Mouse (Mus musculus): Measurements from ENCODE around the gene H6pd. TPM values are rescaled to one million over a fixed set of nuclear protein-coding genes. Genes with fewer than 3 reads are reported as not detected.
A peak's percentile ranks its signal among the peaks of the same experiment; 100 is the strongest.

The H6pd gene
- total RNA-seq, 2 experiments from 2014 or later: 13.7 to 17.0 TPM

DNA sequence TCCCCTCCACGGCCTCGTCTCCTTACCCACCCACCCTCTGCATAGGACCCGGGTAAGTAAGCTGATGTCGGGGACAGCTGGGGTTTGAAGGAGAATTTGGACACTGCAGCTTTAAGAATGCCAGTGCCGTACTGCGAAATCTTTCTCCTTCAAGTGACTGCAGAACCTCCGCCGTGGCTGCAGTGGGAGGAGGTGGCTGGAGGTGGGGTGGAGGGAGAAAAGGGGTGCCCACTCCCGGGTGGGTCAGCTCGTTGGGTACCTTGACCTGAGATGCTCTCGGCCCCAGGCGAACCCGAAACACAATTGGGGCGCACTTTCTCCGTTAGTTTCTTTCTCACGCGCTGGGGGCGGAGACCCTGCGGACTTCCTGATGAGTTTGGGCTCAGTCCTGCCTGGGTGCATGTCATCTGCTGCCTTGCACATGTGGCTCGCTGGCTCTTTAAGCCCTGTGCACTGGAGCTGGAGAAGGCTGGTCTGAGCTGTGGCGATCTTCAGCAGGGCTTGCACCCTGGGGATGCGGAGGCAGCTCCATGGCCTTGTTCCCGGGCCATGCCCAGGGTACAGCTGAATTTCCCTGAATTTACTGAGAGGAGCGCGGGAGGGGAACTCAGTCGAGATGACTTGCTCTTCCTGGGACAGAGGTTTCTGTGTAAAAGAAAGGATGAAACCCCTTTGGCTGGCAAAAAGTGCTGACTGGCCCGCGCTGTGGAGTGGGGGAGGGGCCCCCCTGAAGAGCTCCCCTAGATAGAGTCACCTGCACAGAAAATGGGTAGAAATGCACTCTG lies 21.8 kb upstream of the H6pd start:
- DNase-seq (ENCODE audit: extremely low spot score in 1 of 2, low spot score in 2 of 2): no peak
- intact Hi-C loops (cut with DNase I): loop anchor here (10.0 kb wide), 1 partner anchor 204 kb away; the partner anchor contains the start of gene Eno1

DNA sequence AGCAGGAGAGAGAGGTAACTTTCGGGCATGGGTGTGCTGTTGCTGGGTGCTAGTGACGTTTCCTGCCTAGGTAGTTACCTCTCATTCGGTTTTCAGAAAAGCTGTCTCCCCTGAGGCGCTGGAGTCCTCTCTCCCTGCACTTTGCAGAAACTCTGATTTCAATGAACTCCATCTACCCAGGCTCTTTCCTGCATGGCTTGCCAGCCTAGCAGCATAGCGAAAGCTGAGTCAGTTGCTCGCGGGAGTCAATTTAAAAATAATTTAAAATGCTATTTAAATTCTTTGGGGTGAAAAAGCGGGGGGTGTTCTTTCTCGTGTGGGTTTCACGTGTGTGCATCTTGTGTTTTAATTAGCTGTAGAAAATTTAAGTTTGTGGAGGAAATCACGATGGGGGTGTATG lies 21.1 kb upstream of the H6pd start:
- no peak for DNase-seq (ENCODE audit: extremely low spot score in 1 of 2, low spot score in 2 of 2)
- intact Hi-C loops (cut with DNase I): loop anchor here (10.0 kb wide), 1 partner anchor 205 kb away; the partner anchor contains the start of gene Eno1

DNA sequence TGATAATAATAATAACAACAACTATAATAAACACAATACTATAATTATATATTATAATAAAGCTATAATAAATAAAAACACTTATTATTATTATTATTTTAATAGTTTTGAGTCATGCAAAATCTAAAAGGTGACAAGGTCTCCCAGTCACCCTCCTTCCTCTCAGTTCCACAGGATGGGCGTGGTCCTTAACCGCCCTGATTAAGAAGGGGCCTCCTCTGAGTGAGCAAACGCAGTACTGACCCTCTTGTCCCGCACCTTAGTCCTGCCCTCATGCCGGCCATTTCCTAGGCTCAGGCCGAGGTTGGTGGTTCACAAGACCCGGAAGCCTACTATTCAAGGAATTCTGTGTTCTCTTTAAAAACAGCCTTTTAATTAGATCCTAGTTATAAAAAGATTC lies 14.7 kb upstream of the H6pd start:
- intact Hi-C loops (cut with DNase I): no loop called here
- no peak for DNase-seq (ENCODE audit: extremely low spot score in 1 of 2, low spot score in 2 of 2)

DNA sequence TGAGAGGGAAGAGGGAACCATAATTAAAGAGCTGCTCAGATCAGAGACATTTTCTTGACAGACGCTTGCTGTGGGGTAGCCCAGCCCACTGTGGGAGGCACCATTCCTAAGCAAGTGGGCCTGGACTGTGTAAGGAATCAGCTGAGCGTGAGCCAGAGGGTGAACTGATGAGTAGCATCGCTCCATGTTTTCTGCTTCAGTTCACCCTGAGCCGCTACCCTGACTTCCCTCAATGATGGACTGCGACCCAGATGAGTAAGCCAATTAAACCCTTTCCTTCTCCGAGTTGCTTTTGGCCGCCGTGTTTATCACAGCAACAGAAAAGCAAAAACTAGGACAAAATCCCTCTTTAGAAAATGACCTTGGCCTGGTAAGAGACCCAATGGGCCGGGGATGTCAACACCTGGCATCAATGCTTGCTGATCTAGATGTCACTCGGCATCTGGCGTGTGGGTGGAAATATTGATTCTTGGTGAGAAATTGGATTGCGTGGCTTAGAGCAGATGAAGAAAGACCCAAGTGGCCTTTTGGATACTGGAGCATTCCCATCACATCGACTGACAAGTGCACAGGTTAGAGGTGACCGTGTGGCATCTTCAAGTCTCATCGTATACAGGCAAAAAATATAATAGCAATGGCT lies 11.0 kb upstream of the H6pd start:
- intact Hi-C loops (cut with DNase I): no loop called here
- DNase-seq (ENCODE audit: extremely low spot score in 1 of 2, low spot score in 2 of 2): no peak

DNA sequence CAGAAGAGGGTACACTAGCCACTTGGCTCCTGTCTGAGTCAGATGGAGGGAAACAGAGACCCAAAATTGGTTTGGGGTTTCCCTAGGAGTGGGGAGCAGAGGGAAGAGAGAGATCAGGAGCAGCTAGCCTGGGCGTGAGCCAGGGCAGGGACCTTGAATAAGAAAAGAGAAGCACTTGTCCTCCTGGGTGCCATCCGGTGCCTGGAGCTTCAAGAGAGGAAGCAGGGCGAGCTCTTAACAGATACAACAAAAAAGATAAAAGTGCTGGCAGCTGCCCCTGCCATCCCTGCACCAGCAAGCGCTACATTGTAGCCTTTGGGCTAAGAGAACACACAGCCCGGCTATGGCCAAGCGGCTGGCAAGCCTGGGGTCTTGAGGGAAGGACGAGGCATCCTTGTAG lies 6.6 kb upstream of the H6pd start:
- intact Hi-C loops (cut with DNase I): no loop called here
- DNase-seq (ENCODE audit: extremely low spot score in 1 of 2, low spot score in 2 of 2): no peak

DNA sequence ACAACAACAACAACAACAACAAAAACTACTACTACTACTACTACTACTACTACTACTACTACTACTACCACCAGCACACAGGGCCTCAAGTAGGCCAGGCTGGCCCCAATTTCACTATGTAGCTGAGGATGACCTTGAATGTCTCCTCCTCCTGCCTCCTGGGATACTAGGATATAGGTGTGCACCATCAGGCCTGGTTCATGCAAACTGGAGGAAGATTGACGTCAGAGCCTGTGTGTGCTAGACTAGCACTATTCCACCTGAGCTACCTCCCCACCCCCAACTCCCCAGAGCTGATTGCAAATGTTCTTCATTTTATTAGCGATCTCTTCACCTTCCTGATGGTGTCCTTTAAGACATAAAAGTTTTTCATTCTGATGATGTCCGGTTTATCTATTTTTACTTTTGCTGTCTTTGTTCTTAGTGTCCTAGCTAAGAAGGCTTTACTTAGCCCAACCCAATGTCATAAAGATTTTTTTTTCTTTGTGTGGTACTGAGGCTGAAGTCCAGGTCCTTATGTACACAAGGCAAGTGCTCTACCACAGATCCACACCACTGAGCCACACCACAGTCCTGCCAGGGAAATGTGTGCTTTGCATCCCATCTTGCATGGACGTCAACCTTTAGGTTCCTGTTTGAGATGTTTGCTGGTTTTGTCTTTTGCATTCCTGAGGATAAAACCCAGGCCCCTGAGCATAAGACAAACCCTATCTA lies 5.7 kb upstream of the H6pd start:
- intact Hi-C loops (cut with DNase I): no loop called here
- no peak for DNase-seq (ENCODE audit: extremely low spot score in 1 of 2, low spot score in 2 of 2)

DNA sequence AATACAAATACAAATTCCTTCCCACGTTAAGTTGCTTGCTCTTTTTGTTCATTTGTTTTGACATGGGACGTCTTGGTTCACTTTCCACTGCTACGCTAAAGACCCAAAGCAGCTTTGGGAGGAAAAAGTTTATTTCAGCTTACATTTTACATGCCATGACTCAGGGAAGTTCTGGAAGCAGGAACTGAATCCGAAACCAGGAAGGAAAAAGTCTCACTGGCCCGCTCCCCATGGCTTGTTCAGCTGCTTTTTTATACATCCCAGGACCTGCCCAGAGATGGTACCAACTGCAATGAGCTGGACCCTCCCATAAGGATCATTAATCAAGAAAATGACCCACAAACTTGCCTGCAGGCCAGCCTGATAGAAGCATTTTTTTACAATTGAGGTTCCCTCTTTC lies 5.0 kb upstream of the H6pd start:
- intact Hi-C loops (cut with DNase I): no loop called here
- DNase-seq (ENCODE audit: extremely low spot score in 1 of 2, low spot score in 2 of 2): no peak

DNA sequence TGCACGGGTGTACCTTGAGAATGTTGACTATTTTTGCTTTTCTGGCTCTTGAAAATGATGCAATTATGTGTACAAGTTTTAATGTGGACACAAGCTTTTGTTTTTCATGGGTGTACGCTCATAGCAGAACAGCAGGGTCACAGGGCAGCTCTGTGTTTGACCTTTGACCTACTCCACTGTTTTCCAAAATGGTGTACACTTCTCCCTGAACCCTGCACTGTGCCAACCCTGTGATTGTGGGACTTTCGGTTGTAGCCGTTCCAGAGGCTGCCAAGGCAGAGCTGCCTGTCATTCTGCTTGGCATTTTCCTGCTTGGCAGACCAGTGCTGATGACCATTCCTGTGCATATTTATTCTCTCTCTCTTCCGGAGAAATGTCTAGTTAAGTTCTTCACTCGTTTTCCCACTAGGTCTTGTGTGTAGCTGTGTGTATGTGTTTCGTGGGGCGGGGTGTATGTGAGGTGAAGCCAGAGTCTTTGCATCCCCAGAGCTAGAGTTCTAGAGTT lies 4.4 kb upstream of the H6pd start:
- intact Hi-C loops (cut with DNase I): no loop called here
- no peak for DNase-seq (ENCODE audit: extremely low spot score in 1 of 2, low spot score in 2 of 2)

DNA sequence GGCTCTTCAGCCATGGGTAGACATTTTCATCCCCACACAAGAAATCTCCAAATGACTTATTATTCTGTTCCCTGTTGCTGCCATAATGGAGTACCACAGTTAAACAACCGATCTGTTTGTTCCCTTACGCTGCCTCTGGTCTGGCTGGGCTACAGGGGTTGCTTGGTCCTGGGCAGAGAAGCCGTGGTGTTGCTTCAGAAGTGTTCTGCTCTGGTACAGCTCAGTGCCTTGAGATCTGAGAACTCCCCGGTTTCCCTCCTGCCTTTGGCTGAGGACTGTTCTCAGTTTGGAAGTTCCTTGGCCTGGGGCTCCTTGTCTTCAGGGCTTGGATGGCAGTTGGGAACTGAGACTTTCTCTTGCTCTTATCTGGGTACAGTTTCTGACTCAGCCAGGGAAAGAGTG lies 3.5 kb upstream of the H6pd start:
- no peak for DNase-seq (ENCODE audit: extremely low spot score in 1 of 2, low spot score in 2 of 2)
- intact Hi-C loops (cut with DNase I): no loop called here

DNA sequence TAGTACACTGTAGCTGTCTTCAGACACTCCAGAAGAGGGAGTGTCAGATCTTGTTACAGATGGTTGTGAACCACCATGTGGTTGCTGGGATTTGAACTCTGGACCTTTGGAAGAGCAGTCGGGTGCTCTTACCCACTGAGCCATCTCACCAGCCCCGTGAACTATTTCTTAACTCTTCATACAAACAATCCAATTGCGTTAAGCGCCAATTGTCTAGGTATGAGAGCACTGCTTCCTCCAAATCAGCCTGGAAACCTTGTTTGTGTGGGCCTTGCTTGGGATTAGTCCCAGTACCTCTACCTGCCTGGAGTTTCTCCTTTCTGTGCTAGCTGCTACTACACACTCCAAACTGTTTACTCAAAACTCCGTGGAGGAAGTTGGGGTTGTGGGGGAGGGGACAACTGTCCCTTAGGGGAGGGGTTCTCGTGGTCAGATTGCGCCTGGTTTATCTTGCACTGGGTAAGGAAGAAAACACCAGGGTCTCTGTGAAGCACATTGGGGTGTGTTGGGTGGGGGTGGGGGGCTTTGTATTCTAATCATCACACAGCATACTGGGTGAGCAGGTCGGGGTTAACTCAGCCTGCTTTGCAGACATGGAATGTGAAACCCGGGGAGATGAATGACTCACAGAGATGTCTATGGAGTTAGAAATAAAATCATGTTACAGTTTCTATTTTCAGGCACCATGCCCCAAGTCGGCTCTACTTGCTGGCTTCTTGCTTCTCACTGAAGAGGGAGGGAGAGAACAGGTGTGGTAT lies 2.9 kb upstream of the H6pd start:
- intact Hi-C loops (cut with DNase I): no loop called here
- DNase-seq (ENCODE audit: extremely low spot score in 1 of 2, low spot score in 2 of 2): no peak

DNA sequence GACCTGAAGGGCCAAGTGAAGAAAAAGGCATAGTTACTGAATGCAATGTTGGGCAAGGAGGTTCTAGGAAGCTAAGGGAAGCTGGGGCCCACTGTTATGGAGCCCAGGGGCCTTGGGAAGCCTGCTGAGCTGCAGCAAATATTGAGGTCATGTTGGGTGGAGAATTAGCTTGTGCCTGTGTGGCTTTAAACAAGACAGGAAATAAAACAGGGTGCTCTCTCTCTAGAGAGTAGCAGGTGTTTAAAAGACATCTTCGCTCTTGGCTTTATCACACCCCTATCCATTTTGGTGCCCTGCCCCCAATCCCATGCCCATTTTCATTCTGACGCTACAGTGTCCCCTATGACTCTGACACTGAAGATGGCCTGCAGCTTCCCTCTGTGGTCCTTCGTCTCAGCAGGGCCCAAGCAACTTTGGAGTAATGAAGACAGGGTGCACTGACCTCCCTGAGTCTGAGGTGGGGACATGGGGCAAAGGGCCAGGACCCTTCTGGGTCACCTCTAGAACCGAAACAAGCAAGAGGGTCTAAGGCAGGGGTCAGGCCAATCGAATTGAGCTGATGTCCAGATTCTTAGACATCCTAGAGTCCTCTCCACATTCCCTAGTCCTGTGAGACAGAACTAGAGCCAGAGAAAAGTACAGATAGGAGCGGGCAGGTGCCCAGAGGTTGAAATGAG lies 1.4 kb upstream of the H6pd start:
- intact Hi-C loops (cut with DNase I): no loop called here

DNA sequence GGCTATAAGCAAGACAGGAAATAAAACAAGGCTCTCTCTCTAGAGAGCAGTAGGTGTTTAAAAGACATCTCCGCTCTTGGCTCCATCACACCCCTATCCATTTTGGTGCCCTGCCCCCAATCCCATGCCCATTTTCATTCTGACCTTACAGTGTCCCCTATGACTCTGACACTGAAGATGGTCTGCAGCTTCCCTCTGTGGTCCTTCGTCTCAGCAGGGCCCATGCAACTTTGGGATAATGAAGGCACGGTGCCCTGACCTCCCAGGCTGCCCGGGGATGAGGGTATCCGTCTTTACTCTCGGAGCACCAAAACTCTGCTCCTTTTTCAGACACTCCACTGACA lies 736 bp upstream of the H6pd start:
- intact Hi-C loops (cut with DNase I): no loop called here
- DNase-seq (ENCODE audit: extremely low spot score in 1 of 2, low spot score in 2 of 2): no peak

More for the DNA sequence above, 1.4 kb upstream of the H6pd start:
- DNase-seq (ENCODE audit: extremely low spot score in 1 of 2, low spot score in 2 of 2): no peak

DNA sequence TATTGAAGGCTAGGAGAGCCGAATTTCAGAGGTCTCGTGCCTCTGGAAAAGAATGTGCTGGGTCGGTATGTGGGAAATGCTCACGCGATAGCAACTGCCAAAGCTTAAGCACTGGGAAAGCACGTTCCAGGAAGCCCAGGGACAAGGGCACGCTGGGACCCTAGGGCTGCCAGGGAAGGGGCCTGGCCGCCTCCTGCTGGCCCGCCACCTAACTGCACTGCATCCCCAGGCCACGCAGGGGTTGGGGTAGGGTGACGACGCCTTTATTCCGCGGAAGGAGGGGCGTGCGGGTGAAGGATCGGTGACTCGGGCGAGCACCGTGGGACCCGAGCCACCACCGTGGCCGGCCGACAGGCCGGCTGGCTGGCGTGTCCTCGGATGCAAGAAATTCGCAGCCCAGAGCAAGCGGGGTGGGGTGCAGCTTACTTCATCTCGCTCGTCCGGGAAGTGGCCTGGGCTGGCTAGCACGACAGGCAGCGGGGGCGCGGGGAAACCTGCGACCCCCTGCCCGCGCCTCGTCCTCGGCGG lies 434 bp downstream of the H6pd start:
- intact Hi-C loops (cut with DNase I): no loop called here

DNA sequence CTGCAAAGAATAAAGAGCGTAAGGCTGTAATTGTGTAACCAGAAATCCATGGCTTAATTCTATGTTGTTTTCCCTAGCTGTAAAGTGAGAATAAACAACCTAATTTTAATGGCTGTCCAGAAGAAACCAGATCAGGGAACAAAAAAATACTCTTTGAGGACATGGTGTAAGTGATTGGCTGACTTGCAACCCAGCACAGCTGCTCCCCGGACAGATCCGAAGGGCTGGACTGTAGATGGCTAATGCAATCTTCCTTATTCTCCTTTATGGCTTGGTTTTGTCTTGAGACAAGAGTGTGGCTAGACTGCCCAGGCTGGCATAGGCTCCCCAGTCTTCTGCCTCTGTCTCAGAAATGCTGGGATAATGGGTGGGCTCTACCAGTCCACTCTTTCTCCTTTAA lies 1.4 kb downstream of the H6pd start:
- DNase-seq (ENCODE audit: extremely low spot score in 1 of 2, low spot score in 2 of 2): no peak
- intact Hi-C loops (cut with DNase I): no loop called here

More for the DNA sequence above, 434 bp downstream of the H6pd start:
- peak in 1 of 2 experiments; percentile 88 for DNase-seq (ENCODE audit: extremely low spot score in 1 of 2, low spot score in 2 of 2)

DNA sequence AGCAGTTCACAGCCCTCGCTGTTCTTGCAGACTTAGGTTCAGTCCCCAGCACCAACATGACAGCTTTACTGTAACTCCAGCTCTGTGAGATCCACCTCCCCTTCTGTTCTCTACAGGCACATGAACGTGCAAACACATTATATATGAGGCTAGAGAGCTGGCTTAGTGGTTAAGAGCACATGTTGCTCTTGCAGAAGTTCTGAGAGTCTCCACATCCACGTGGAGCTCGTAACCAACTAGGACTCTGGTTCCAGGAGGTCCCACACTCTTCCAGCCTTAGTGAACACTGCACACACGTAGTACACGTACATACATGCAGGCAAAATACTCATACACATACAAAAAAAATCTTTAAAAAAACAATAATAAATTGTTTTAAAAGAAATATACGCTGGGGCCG lies 1.8 kb downstream of the H6pd start:
- intact Hi-C loops (cut with DNase I): no loop called here
- no peak for DNase-seq (ENCODE audit: extremely low spot score in 1 of 2, low spot score in 2 of 2)

DNA sequence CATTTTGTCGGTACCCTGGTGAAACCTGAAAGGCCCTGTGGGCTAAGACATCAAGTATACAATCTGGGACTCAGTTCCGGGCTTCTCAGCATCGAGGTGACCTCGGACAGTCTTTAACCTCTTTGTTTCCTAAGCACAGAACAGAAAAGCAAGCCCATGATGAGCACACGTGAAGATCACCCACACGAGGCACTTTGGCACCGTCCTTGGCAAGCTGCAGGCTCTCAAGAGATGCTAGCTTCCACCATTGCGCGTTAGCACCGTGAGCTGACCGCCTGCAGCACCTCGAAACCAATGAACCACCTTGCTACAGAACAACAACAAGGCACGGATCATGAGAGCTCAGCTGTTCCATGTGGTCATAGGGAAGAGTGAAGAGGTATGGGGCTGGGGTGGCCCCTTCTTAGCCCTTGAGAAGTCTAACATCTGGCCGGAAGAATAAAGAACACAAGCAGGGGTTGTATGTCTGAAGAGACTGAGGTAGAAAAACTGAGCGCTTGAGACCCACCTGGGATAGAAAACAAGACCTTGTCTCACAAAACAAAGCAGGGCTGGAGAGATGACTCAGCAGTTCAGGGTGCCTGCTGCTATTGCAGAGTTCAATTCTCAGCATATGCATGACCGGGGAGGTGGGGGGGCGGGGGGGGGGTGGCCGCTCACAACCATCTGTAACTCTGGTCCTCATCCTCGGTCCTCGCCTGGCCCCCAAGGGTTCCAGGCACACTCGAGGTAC lies 2.5 kb downstream of the H6pd start:
- intact Hi-C loops (cut with DNase I): no loop called here
- DNase-seq (ENCODE audit: extremely low spot score in 1 of 2, low spot score in 2 of 2): no peak

DNA sequence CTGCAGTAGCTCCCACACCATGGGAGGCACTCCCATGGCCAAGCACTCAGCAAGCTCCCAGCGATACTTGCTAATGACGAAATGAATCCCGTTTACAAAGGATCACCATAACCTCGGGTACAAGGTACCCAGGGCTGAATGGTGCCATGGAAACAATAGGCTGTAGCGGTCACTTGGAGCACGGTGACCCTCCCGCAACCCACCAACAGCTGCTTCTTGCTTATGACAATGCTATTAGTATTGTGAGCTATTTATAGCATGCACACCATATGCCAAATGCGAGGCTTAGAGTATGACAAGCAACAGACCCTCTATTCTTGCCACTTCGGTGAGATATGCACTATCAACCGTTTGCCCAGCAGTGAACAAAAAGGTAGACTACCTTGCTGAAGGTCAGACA lies 3.6 kb downstream of the H6pd start:
- intact Hi-C loops (cut with DNase I): no loop called here
- DNase-seq (ENCODE audit: extremely low spot score in 1 of 2, low spot score in 2 of 2): no peak

DNA sequence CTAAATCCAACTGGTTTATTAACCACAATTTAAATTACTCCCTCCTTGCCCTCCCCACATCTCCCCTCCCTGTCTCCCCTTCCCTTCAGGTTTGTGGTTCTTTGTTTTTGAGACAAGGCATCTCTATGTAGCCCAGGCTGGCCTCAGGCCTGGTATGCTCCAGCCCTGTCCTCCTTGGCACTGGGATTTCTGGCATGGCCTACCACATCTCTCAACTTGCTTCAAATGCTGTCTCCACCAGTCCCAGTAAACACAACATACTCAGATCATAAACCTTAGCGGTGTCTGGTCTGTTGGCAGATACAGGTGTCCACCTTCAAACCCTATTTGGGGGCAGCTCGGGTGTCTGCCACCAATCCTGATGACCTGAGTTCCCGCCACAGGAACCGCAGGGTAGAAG lies 5.2 kb downstream of the H6pd start:
- no peak for DNase-seq (ENCODE audit: extremely low spot score in 1 of 2, low spot score in 2 of 2)
- intact Hi-C loops (cut with DNase I): no loop called here

All from left cerebral cortex, postnatal 10 days (tissue).